Mouse (Mus musculus) urinary bladder, postnatal 14 days (tissue): ENCODE results near the gene Tpra1.

Source experiments
- DNase-seq: peaks from one replicate; pipeline ENCODE4 v3.0.0; 2021; ENCODE audit warnings: low spot score

The Tpra1 gene

GRCm38 (mm10) chr6:88890832-88891231 lies 11.2 kb upstream of the Tpra1 start:
- no peak for DNase-seq

GRCm38 (mm10) chr6:88893559-88893958 lies 8.5 kb upstream of the Tpra1 start:
- peak; percentile 67 for DNase-seq

GRCm38 (mm10) chr6:88895943-88896342 lies 6.1 kb upstream of the Tpra1 start:
- DNase-seq: no peak

GRCm38 (mm10) chr6:88897246-88897645 lies 4.8 kb upstream of the Tpra1 start:
- no peak for DNase-seq

GRCm38 (mm10) chr6:88898534-88899048 lies 3.5 kb upstream of the Tpra1 start, which contains the start of gene Mcm2:
Gene Mcm2, minus strand, starts transcription at chr6:88898780.
- peak; percentile 98 for DNase-seq

GRCm38 (mm10) chr6:88899086-88899485 lies 3.0 kb upstream of the Tpra1 start:
- DNase-seq: no peak

- no peak for DNase-seq
Observed at GRCm38 (mm10) chr6:88899628-88900027, 2.4 kb upstream of the Tpra1 start.

- peak; percentile 44 for DNase-seq
Observed at GRCm38 (mm10) chr6:88901471-88901870, 580 bp upstream of the Tpra1 start.

GRCm38 (mm10) chr6:88903708-88904107 lies 1.7 kb downstream of the Tpra1 start:
- no peak for DNase-seq

- DNase-seq: no peak
Observed at GRCm38 (mm10) chr6:88904456-88904974, 2.5 kb downstream of the Tpra1 start.

- no peak for DNase-seq
Observed at GRCm38 (mm10) chr6:88905042-88905441, 3.0 kb downstream of the Tpra1 start.

GRCm38 (mm10) chr6:88906369-88907108 lies 4.5 kb downstream of the Tpra1 start:
- DNase-seq: peak; percentile 63

- DNase-seq: no peak
Observed at GRCm38 (mm10) chr6:88909151-88909550, 7.1 kb downstream of the Tpra1 start.

- DNase-seq: no peak
Observed at GRCm38 (mm10) chr6:88913022-88913421, 11.0 kb downstream of the Tpra1 start.

GRCm38 (mm10) chr6:88913440-88913839 lies 11.4 kb downstream of the Tpra1 start:
- DNase-seq: no peak

GRCm38 (mm10) chr6:88914799-88915198 lies 12.7 kb downstream of the Tpra1 start:
- DNase-seq: no peak

- DNase-seq: no peak
Observed at GRCm38 (mm10) chr6:88915510-88915909, 13.5 kb downstream of the Tpra1 start.

- peak; percentile 52 for DNase-seq
Observed at GRCm38 (mm10) chr6:88916153-88916552, 14.1 kb downstream of the Tpra1 start.

GRCm38 (mm10) chr6:88918802-88919201 lies 16.8 kb downstream of the Tpra1 start:
- DNase-seq: no peak

GRCm38 (mm10) chr6:88924502-88925275 lies 22.6 kb downstream of the Tpra1 start:
- peak; percentile 81 for DNase-seq

- no peak for DNase-seq
Observed at GRCm38 (mm10) chr6:88925640-88926205, 23.7 kb downstream of the Tpra1 start.

- no peak for DNase-seq
Observed at GRCm38 (mm10) chr6:88926870-88927269, 24.8 kb downstream of the Tpra1 start.
